Mouse (Mus musculus): ENCODE results near the gene Thbd. TPM values are rescaled to one million over a fixed set of nuclear protein-coding genes. Genes with fewer than 3 reads are reported as not detected.

Gene Thbd
- polyA plus RNA-seq, 1 experiment from 2014 or later = 17.9 TPM

GRCm38 (mm10) chr2:148357145-148357544 is 50.8 kb downstream of the Thbd start:
- DNase-seq (ENCODE audit: low spot score) (no peak), ATAC-seq (ENCODE audit: low FRiP score, low TSS enrichment) (no peak)
- no peaks in the 10 kb centered on the region for H3K9me3 ChIP-seq (ENCODE audit: control insufficient read depth, low read length)
- no peaks in the 10 kb centered on the region for H3K36me3 ChIP-seq (ENCODE audit: control insufficient read depth, insufficient read depth, low read length)
- TF ChIP-seq EP300 (optimal IDR thresholded peaks at IDR 0.05) = no peak
- no peak for TF ChIP-seq CTCF (IDR thresholded peaks at IDR 0.05; ENCODE audit: low read depth)
- H3K4me1 ChIP-seq (replicated peaks; ENCODE audit: control insufficient read depth, insufficient read depth) = no peaks in the 10 kb centered on the region
- no peak overlapping the region for H3K4me3 ChIP-seq (ENCODE audit: low read depth, low read length)
- no peak overlapping the region for H3K4me2 ChIP-seq (replicated peaks; ENCODE audit: low read depth)
- no peak overlapping the region for H3K9ac ChIP-seq (ENCODE audit: low read length)
- H3K27me3 ChIP-seq (ENCODE audit: control insufficient read depth, insufficient read depth, low read length) = no peaks in the 10 kb centered on the region
- no peak overlapping the region for H3K27ac ChIP-seq (replicated peaks)
- 78% methylated on average over 1 of the region's 1 CpGs for WGBS

Other genes with a start within 250 kb of the Thbd start
- gene Sstr4, start 12.8 kb downstream of the Thbd start, polyA plus RNA-seq (2015; fragmentation: Nextera tagmentation; extraction: Ambion mirVana) = 0.31 and 0.49 TPM in 2 replicates
- gene Cd93, start 35.4 kb upstream of the Thbd start, polyA plus RNA-seq (2015; fragmentation: Nextera tagmentation; extraction: Ambion mirVana) = 3.9 and 4.3 TPM in 2 replicates